Mouse (Mus musculus) lung, postnatal 4 days (tissue): ENCODE results near the gene Rgr.
"Not testable (repeated sequence)": the region's sequence is repeated elsewhere in the genome, so short reads cannot be mapped to it uniquely, and the experiment has no call there.

Experiments used
- DNase-seq, 2 experiments: peaks; one replicate each; pipeline ENCODE4 v3.0.0; 2021

Gene Rgr

GRCm38 (mm10) chr14:37048914-37049410, at the start of gene Rgr:
Gene Rgr, minus strand, starts transcription at chr14:37048964.
- DNase-seq = no peak

DNA sequence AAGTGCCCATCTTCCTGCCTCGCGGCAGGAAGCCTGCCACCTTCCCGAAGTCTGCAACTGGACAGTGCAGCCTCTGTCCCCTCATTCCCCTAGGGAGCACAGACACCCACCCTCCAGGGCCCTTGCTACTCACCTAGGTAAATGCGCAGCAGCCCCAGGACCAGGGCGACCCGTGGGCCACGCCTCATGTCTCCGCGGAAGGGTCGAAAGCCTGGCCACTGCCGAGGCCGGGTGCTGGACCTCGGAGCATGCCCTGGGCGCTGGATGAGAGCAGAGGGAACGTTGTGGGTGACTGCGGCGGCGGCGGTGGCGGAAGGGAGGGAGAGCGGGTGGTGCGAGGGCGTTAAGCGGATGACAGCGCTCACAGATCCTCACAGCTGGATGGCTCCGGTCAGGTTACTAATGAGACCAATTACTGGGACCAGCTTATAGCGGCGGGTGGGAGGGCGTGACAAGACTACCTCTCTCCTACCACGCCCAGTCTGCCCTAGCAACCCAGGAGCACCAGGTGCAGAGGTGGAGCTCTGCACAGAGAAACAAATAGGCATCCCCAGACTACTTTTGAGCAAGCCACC, 49.3 kb upstream of the Rgr start, which contains the start of gene Cdhr1:
Cdhr1 (minus strand) TSS at position 392 of the 575 bp plus-strand sequence.
- no peak for DNase-seq

DNA sequence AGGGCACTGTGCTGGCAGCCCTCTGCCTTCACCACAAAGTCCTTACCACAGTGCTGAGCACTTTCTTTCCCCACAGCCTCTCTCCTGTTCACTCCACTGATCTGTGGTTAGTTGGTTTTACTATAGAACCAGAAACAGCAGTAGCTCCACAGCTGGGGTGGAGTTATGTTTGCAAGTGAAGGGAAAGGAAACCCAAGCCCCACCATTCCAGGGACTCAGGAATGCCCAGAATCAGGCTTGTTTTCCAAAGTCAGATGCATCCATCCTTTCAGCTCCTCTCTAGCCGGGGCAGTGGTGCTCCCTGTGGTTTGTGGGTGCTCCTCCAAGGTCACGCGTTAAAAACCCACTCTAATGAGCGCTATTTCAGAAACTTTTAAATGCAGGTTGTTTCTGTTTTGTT, 46.8 kb upstream of the Rgr start:
- no peak for DNase-seq

DNA sequence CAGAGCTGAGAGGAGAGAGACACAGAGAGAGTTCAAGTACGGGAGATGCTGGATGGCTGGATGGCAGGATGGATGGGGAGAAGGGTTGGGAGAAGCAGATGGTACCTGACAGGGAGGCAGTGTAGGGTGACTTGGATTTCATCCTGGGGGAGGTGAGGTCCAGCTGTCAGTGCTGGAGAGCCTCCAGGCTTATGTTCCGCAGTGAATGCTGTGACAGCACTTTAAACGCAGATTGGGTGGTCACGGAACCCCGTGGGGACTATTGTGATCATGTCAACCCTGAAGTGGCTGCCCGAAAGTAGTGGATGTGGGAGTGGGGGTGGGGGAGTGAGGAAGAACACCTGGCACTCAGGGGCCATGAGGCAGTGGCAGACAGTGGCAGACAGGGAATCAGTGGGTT, 45.7 kb upstream of the Rgr start:
- no peak for DNase-seq

- DNase-seq = no peak
Measured at GRCm38 (mm10) chr14:37083755-37084154, 35.0 kb upstream of the Rgr start.

- DNase-seq = no peak
Measured at GRCm38 (mm10) chr14:37080724-37081123, 32.0 kb upstream of the Rgr start.

DNA sequence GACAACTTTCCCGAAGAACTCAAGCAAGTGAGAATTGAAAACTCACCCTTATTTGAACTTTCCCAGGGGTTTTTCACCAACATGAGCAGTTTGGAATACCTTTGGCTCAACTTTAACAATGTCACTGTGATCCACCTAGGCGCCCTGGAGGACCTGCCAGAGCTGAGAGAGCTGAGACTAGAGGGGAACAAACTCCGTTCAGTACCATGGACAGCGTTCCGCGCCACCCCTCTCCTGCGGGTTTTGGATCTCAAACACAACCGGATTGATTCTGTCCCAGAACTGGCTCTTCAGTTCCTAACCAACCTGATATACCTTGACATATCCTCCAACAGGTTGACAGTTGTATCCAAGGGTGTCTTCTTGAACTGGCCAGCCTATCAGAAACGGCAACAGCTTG, 19.8 kb upstream of the Rgr start:
- DNase-seq = peak; percentile 24 to 55

DNA sequence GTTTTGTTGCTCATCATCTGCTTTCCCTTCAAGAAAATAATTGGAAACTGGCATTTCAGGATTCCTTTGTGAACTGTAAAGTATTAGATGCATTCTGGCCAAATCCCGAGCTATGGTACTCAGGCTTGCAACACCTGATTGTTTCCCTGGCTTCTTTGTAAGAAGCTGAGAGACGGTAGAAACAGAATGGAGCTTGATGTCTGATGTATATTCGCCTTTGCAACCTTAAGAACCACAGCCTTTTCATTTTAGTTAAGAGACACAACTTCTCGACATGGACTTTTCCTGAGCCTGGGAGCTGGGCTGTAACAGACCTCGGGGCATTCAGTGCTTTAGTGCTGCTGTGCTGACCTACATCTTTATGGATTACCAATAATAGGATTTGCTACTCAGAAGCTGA, 18.9 kb upstream of the Rgr start, which contains the start of gene Lrit2:
Lrit2 (plus strand) TSS at position 301 of the 400 bp plus-strand sequence.
- DNase-seq = no peak

GRCm38 (mm10) chr14:37066636-37067035, 17.9 kb upstream of the Rgr start:
- DNase-seq = no peak

DNA sequence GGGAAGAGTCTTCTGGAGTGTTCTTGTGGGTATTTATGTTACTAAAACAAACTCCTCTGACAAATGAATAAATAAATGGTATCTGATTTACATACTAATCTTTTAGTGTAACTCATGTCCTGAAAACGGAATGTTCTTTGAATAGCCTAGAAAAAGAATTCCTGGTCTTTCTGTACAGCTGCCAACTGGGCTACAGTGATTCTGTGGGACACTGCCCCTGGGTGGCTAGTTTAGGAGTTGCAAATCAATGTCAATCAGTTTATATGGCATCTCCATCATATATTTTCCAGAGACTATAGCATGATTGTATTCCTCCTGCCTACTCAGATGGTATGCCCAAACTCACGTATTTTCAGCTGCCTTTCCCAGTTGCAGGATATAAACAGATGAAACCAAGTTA, 16.1 kb upstream of the Rgr start:
- DNase-seq = no peak

- no peak for DNase-seq
Measured at GRCm38 (mm10) chr14:37034432-37034831, 14.3 kb downstream of the Rgr start.

DNA sequence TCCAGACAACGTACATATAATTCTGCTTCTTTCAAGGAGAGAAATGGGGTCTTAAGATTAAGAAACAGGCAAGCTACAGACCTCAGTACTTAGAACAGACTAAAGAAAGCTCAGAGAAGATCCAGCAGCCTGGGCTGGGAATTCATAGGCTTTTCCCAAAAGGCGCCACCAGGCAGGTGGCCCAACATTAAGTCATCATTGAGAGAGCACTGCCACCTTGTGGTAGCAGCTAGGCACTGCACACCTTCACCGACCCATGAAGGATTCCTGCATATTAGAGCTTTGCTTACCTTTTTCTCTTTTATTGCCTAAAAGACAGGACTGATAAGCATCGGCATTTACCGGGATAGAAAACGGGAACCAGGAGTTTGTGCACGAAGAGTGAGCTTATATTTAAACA, 15.5 kb downstream of the Rgr start:
- DNase-seq = peak; percentile 49 to 67

DNA sequence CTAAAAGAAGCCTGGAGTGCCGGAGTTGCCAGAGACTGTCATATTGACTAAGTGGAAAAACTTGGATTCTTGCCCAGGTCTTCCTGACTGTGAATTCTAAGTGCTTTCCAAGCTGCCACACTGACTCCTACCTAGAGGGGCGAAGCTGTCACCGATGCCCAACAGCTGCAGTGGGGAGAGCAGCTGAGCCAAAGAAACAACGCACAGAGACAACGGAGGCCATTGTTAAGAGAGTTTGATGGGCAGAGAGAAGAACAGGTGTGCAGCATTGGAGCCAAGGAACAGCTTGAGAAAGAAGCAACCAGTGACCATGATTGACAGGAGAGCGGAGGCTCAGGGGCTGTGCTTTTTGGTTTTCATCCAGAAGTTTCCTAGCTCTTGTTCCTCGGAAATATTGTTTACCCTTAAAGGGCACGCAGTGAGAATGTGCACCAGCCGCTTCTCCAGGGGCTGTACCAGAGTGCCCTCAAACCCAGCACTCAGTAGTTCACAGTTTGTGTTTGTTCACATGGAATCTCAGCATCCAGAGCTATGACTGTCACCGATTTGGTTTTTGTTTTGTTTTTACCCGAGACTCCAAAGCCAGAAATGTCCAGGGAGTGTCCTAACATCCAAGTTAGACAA, 16.2 kb downstream of the Rgr start:
- DNase-seq = no peak

- DNase-seq = no peak
Measured at GRCm38 (mm10) chr14:37028555-37028954, 20.2 kb downstream of the Rgr start.

DNA sequence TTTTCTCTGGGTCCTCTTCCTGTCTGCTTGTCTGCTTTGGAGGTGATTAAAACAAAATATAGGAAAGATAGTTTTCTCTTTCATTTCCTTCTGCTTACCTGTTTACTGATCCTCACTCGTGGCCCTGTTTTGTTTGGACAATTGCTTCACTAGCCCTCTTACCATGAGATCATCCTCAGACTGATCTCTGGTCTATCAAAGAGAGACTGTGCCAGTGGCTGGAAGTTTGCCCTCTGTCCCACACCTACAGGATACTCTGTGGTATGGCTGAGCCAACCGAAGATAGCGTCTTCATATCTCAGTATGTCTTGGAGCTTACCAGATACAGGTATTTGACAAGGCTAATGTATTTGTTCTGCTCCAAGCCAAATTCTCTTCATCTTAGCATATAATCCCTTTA, 20.8 kb downstream of the Rgr start:
- no peak for DNase-seq

- no peak for DNase-seq
Measured at GRCm38 (mm10) chr14:37027248-37027933, 21.4 kb downstream of the Rgr start.

DNA sequence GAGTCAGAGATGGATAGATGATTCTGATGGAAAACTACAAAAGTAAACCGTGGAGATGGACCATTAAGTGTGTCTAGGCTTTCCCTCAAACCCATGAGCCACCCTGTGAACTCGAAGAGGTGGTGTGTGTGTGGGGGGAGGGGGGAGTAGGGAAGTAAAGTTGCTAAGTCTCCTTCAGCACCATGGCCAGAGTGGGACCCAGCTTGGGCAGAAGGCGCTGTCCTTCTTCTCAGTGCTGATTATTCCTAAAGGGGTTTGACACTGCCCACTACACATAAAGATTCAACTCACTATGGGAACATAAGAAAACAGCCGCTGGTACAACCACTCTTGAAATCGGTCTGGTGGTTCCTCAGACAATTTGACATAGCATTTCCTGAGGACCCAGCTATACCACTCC, 32.9 kb downstream of the Rgr start:
- peak in 1 of 2 experiments; percentile 12 for DNase-seq

GRCm38 (mm10) chr14:37013644-37014043, 35.1 kb downstream of the Rgr start:
- no peak for DNase-seq

DNA sequence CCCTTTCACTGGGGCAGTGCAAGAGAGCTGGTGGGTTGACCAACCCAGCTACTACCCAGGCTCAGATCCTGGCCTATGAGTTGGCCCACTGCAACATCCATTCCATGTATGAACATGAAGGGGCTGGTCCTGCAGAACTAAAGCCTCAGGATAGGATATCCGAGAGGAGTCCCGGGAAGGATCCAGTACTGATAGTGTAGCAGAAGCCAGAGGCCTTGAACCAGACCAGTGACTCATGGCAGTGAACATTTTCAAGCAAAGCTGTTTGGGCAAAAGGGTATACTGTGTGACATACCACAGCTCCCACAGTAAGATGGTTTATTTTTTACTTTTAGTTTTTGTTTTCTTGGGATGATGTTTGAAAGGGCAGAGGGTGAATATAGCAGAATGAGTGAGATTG, 39.1 kb downstream of the Rgr start:
- no peak for DNase-seq

- DNase-seq = no peak
Measured at GRCm38 (mm10) chr14:37006489-37006888, 42.3 kb downstream of the Rgr start.

DNA sequence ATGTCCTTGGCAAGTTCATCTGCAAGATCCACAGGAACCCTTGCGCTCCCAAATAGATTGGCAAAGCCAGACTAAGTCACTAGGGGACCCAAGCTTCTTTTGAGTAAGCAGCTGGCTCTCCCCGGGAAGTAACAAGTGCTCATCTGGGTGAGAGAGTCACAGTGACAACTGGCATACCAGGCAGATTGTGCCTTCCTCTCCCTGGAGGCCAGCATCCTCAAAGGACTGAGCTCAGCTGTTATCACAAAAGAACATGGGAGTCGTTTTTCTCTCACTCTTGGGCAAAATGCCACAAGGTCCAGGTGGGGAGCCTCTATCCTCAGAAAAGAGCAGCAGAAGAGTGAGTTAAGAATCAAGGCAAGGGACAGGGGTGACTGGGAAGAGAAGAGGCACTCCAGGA, 42.9 kb downstream of the Rgr start:
- no peak for DNase-seq

DNA sequence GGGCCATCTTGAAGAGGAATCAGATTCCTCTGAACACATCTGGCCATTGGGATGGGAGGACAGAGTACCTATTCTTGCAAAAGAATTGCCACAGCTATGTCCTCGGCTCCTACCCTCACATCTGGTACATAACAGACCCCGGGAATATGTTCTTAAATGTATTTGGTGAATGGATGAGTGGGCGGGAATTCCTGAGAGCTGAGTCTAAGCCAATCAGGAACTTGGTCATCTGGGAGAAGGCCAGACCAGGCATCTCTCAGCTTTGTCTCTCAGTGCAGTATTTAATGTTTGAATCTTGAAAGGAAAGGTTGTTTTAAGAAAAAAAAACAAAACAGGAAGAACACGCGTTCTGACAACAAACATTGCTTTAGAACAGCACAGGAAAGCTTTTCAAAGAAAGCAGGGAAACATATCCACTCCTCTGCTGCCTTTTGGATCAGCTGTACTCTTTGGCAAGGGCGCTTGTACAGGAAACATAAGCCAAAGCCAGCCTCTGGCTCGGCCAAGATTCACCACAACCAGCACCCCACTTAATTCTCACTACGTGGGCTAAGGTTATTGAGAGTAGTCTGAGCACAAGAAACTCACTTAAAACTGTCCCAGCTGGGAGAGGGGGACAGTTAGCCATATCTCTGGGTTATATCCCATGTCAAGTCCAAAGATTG, 45.2 kb downstream of the Rgr start:
- DNase-seq = no peak

- DNase-seq = no peak
Measured at GRCm38 (mm10) chr14:37002852-37003251, 45.9 kb downstream of the Rgr start.

DNA sequence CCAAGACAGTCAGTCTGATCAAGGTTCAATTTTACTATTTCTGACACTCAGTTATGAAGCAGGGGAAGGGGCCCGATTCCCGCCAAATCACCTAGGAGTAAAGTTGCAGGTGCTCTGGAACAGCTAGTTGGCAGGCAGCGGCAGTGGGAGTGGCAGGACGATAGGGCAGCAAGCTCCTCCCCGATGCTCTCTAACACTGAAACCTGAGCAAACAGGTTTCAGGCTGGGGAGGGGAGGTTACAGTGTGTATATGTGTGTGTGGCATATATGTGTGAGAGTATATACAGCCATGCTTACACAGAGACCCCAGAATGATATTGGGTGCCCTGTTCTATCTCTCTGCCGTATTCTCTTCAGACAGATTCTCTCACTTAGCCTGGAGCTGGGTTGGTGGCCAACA, 48.0 kb downstream of the Rgr start:
- not testable (repeated sequence) for DNase-seq
